ENCODE assay signal across 1 mouse cellular context in genomic region chr11:84072904-84073651, GRCm38 (mm10).
TF ChIP-seq lines count a peak whose summit lies in the region.

No protein-coding gene starts in this region.

TF ChIP-seq in CH12.LX, 34 proteins besides CTCF, POLR2A, EP300 and RAD21 (continued from another document):
- TF ChIP-seq POLR2AphosphoS2 (IDR thresholded peaks at IDR 0.05; ENCODE audit: low read depth, low read length) (no peak; the same call in 1 of the 2 replicates), ZMIZ1 (IDR thresholded peaks at IDR 0.05; ENCODE audit: low read depth, low read length) (peak; percentile 93), MAFK (IDR thresholded peaks at IDR 0.05; ENCODE audit: insufficient replicate concordance, low read length) (peak; percentile 82), BHLHE40 (IDR thresholded peaks at IDR 0.05; ENCODE audit: low read depth, low read length) (peak; percentile 85), PAX5 (IDR thresholded peaks at IDR 0.05; ENCODE audit: low read length) (no peak)
